Mouse (Mus musculus) embryonic fibroblast, embryonic 13.5 days (primary cell): ENCODE measurements around the gene Slc25a36.

ENCODE experiments used
- CTCF ChIP-seq: IDR thresholded peaks from 2 replicates; pipeline ENCODE4 v1.5.1; 2011; ENCODE audit warnings: mild to moderate bottlenecking, control low read depth, low read length, moderate library complexity, borderline replicate concordance; ENCODE audit not compliant: insufficient read depth
- POLR2A ChIP-seq: IDR thresholded peaks from 2 replicates; pipeline ENCODE4 v1.6.1; 2011; ENCODE audit warnings: low read depth, mild to moderate bottlenecking, control low read depth, low read length, moderate library complexity

DNA sequence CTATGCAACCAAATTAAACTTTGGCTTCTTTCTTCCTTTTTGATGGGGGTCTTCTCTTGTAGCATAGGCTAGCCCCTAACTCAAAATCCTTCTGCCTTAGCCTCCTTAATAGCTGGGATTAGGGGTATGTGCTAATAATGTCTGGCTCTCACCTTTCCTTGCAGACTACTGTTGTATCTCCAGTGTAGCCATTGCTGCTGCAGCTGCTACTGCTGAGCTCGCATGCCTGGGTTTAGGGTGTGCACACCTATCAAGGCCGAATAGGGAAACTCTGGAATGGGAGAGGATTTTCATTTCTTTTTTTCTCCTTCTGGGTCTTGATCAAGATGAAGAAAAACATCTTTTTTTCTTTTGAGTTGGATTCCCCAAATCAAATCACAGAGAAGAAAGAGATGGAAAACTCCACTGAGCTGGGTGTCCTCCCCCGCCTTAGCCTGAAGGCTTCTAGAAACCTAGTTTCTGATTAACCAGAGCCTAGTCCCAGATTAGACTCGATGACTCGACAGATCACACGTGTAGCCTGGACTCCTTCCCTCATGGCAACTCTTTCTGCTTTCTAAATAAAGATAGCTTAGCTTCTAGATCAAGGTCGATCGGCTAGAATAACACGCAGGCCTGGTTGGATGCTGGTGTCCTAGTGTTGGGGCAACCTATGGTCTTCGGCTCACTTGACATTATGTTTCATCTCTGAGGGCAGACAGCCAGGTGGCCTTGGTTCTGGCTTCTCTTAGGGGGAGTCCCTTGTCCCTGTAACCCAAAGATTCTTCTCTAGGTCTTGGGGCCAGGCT is 29.4 kb upstream of the Slc25a36 start:
- TF ChIP-seq CTCF, result no peak
- no peak for TF ChIP-seq POLR2A
